Mouse (Mus musculus) lung, adult 2 months (tissue): ENCODE measurements around the gene Klk6.

Source experiments
- CTCF ChIP-seq: fragments of 200-500 bp; IDR thresholded peaks from 2 replicates; pipeline ENCODE4 v1.5.1; 2011; ENCODE audit warnings: mild to moderate bottlenecking, low read length, control low read depth; ENCODE audit not compliant: insufficient read depth
- POLR2A ChIP-seq: fragments of 200-500 bp; IDR thresholded peaks from 2 replicates; pipeline ENCODE4 v1.6.1; 2011; ENCODE audit warnings: low read depth, mild to moderate bottlenecking, control low read depth, low read length, borderline replicate concordance; ENCODE audit errors: extremely low read depth

DNA sequence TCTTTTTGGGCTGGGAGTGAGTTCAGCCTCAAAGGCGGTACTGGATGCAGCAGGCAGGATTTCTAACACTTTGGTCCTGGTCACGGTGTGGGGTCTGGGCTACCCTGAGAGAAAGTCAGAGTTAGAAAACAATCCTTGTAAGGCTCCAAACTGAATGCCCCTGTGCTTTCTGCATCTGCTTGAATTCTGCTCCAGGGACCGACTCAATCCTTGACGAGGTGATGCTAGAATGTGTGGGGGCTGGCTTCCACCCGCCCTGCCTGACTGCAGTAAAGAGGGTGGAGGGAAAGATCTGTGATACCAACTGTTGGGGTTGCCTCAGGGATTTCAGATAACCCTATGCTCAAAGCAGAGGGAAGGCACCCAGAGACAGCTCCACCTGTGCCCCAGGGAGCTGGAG, 13.3 kb upstream of the Klk6 start, which contains the start of gene Klk7:
- TF ChIP-seq POLR2A (no peak), CTCF (no peak)
